Mouse (Mus musculus) E14TG2a.4 (cell line): ENCODE data around the gene Zbtb17.

Experiments used
- CTCF ChIP-seq: conservative IDR thresholded peaks from 2 replicates; pipeline ENCODE4 v1.5.1; 2014; ENCODE audit warnings: low read length
- NANOG ChIP-seq: IDR thresholded peaks from 2 replicates; pipeline ENCODE4 v1.6.1; 2014; ENCODE audit warnings: borderline replicate concordance, low read length, mixed read lengths
- POU5F1 ChIP-seq: IDR thresholded peaks from 2 replicates; pipeline ENCODE4 v1.6.1; 2014; ENCODE audit warnings: low read length, borderline replicate concordance

DNA sequence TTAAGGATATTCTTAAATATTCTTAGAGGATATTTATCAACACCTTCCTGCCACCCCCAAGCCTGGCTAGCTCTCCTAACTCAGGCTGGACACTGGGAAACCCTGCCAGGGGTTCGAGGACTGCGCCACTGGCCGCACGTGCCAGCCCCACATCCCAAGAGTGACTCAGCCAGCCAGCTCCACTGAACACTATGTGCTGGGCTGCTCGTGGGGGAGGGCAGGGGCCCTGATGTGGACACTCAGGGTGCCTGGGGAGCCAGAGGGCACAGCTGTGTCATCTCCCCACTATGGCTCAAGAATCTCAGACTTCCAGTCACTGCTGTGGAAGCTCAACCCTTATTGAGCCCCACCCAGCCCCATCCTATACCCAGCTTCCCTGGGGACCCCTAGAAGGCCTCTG is 21.2 kb upstream of the Zbtb17 start:
- no peak for TF ChIP-seq CTCF
- TF ChIP-seq NANOG = no peak
- TF ChIP-seq POU5F1 = no peak
